Mouse (Mus musculus): ENCODE measurements around the gene Sec1. TPM values are rescaled to one million over a fixed set of nuclear protein-coding genes. Genes with fewer than 3 reads are reported as not detected.

Sec1 gene
- polyA plus RNA-seq, 1 experiment = 0.41 TPM

DNA sequence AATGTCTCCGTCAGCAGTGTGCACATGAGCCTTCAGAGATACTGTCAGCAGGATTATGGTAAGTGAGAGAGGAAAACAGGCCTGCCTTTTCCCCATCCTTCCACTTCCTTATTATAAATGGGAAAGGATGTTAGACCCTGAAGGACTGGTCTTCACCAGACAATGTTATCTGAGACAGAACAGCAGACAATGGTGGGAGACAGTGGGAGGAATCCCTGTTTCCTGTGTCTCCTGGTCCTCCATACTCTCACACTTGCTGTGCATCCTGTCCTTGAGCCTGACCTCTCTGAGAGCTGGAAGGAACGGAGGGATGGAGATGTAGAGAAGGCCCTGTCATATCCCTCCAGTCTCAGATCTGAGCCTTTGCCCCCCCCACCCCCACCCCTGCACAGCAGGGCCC lies 1.8 kb downstream of the Sec1 start:
- H3K4me3 ChIP-seq = no peak overlapping the region
- no peak overlapping the region for H3K4me2 ChIP-seq (ENCODE audit: low read depth)
- TF ChIP-seq SRF (IDR thresholded peaks at IDR 0.05; ENCODE audit: control insufficient read depth, insufficient read length, low read depth) = no peak
- no peak for TF ChIP-seq MYOD1 (IDR thresholded peaks at IDR 0.05; ENCODE audit: control insufficient read depth in 1 of 3, insufficient read length in 2 of 3, low read depth in 2 of 3)
- no peak for TF ChIP-seq E2F4 (IDR thresholded peaks at IDR 0.05; ENCODE audit: insufficient read depth)
- no peak for TF ChIP-seq MYOG (IDR thresholded peaks at IDR 0.05; ENCODE audit: control insufficient read depth in 1 of 3, insufficient read depth in 1 of 3, insufficient read length in 2 of 3, low read depth in 2 of 3)
- TF ChIP-seq CEBPB (IDR thresholded peaks at IDR 0.05; ENCODE audit: insufficient read depth, poor library complexity, severe bottlenecking) = no peak
- no peak for TF ChIP-seq USF1 (IDR thresholded peaks at IDR 0.05; ENCODE audit: low read depth)
- no peak for TF ChIP-seq TCF12 (IDR thresholded peaks at IDR 0.05; ENCODE audit: insufficient read depth, poor library complexity, severe bottlenecking)
- TF ChIP-seq POLR2AphosphoS2 (IDR thresholded peaks at IDR 0.05; ENCODE audit: insufficient read length, low read depth) = no peak
- TF ChIP-seq POLR2A (IDR thresholded peaks at IDR 0.05; ENCODE audit: insufficient read length, low read depth) = no peak
- no peak for TF ChIP-seq TCF3 (IDR thresholded peaks at IDR 0.05; ENCODE audit: insufficient read length, low read depth)
- TF ChIP-seq MAX (IDR thresholded peaks at IDR 0.05; ENCODE audit: low read depth) = no peak
- no peak for TF ChIP-seq REST (IDR thresholded peaks at IDR 0.05; ENCODE audit: insufficient read depth, insufficient read length)
- no peaks in the 10 kb centered on the region for H3K79me2 ChIP-seq (ENCODE audit: control insufficient read depth, insufficient read depth)
- no peaks in the 10 kb centered on the region for H3K27me3 ChIP-seq (ENCODE audit: control insufficient read depth, insufficient read depth, insufficient read length)
- no peak overlapping the region for H3ac ChIP-seq (ENCODE audit: control insufficient read depth, insufficient read length)
- no peaks in the 10 kb centered on the region for H3K36me3 ChIP-seq (ENCODE audit: control insufficient read depth, insufficient read depth)

DNA sequence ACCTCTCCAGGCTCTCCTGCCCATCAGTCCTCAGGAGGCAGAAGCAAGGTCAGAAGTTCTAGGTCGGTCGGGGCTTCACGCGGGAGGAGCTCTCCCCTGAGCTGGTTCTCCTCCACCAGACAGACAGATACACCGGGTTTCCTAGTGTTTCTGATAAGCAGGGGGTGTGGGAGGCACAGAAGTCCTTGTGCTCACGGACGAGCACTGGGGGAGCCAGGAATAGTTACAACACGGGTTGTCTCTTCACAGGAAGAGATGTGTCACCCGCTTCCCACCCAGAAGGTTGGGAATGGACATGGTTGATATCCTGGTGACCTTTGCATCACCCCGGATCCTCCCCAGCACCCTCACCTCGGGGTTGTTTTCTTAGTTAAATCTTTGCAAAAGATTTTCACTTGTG lies 4.4 kb downstream of the Sec1 start:
- TF ChIP-seq CEBPB (IDR thresholded peaks at IDR 0.05; ENCODE audit: insufficient read depth, poor library complexity, severe bottlenecking) = no peak
- no peak for TF ChIP-seq POLR2AphosphoS2 (IDR thresholded peaks at IDR 0.05; ENCODE audit: insufficient read length, low read depth)
- no peak for TF ChIP-seq E2F4 (IDR thresholded peaks at IDR 0.05; ENCODE audit: insufficient read depth)
- TF ChIP-seq MYOG (IDR thresholded peaks at IDR 0.05; ENCODE audit: control insufficient read depth in 1 of 3, insufficient read depth in 1 of 3, insufficient read length in 2 of 3, low read depth in 2 of 3) = no peak
- no peak for TF ChIP-seq POLR2A (IDR thresholded peaks at IDR 0.05; ENCODE audit: insufficient read length, low read depth)
- TF ChIP-seq MYOD1 (IDR thresholded peaks at IDR 0.05; ENCODE audit: control insufficient read depth in 1 of 3, insufficient read length in 2 of 3, low read depth in 2 of 3) = no peak
- no peak for TF ChIP-seq TCF3 (IDR thresholded peaks at IDR 0.05; ENCODE audit: insufficient read length, low read depth)
- TF ChIP-seq REST (IDR thresholded peaks at IDR 0.05; ENCODE audit: insufficient read depth, insufficient read length) = no peak
- TF ChIP-seq MAX (IDR thresholded peaks at IDR 0.05; ENCODE audit: low read depth) = no peak
- TF ChIP-seq TCF12 (IDR thresholded peaks at IDR 0.05; ENCODE audit: insufficient read depth, poor library complexity, severe bottlenecking) = no peak
- TF ChIP-seq USF1 (IDR thresholded peaks at IDR 0.05; ENCODE audit: low read depth) = no peak
- no peak for TF ChIP-seq SRF (IDR thresholded peaks at IDR 0.05; ENCODE audit: control insufficient read depth, insufficient read length, low read depth)
- H3K36me3 ChIP-seq (ENCODE audit: control insufficient read depth, insufficient read depth) = no peaks in the 10 kb centered on the region
- no peak overlapping the region for H3ac ChIP-seq (ENCODE audit: control insufficient read depth, insufficient read length)
- no peak overlapping the region for H3K4me3 ChIP-seq
- H3K79me2 ChIP-seq (ENCODE audit: control insufficient read depth, insufficient read depth) = no peaks in the 10 kb centered on the region
- H3K27me3 ChIP-seq (ENCODE audit: control insufficient read depth, insufficient read depth, insufficient read length) = no peaks in the 10 kb centered on the region
- H3K4me2 ChIP-seq (ENCODE audit: low read depth) = no peak overlapping the region

DNA sequence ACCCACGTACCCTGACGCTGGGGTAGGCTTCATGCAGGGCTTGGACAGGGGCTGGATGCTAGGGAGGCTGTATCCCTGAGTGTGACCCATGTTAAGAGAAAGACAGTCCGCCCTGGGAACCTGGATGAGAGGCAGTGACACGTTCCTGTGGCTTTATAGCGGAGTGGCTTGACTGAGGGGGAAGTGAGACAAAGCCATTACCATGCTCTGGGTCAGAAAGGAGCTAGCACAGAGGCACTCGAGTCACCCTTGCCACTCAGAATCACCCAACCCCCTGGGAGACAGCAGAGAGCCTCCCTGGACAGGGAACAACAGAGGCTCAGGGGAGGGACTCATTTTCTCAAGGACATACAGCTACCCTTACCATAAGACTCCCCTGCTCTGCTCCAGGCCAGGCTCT lies 5.1 kb downstream of the Sec1 start:
- H3K4me3 ChIP-seq = no peak overlapping the region
- H3K79me2 ChIP-seq (ENCODE audit: control insufficient read depth, insufficient read depth) = no peaks in the 10 kb centered on the region
- no peak overlapping the region for H3K4me2 ChIP-seq (ENCODE audit: low read depth)
- H3K36me3 ChIP-seq (ENCODE audit: control insufficient read depth, insufficient read depth) = no peaks in the 10 kb centered on the region
- no peaks in the 10 kb centered on the region for H3K27me3 ChIP-seq (ENCODE audit: control insufficient read depth, insufficient read depth, insufficient read length)
- no peak overlapping the region for H3ac ChIP-seq (ENCODE audit: control insufficient read depth, insufficient read length)
- TF ChIP-seq TCF12 (IDR thresholded peaks at IDR 0.05; ENCODE audit: insufficient read depth, poor library complexity, severe bottlenecking) (no peak), MAX (IDR thresholded peaks at IDR 0.05; ENCODE audit: low read depth) (no peak), POLR2AphosphoS2 (IDR thresholded peaks at IDR 0.05; ENCODE audit: insufficient read length, low read depth) (no peak), TCF3 (IDR thresholded peaks at IDR 0.05; ENCODE audit: insufficient read length, low read depth) (no peak)

DNA sequence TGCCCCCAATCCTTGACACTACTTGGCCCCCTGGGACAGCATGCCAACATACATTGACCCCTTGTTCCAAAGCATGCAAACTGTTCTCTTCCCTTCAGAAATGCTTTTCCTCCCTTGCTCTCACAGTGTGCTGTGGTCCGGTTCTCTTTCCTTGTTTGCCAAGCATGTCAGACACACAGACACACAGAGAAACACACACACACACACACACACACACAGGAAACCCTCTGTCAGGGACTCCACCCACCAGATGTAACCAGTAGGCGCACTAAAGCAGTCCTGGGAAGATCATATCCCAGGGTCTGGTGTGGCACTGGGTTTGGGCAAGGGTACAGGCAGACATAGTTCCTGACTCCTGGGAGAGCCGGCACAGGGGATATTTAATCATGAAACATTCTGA lies 7.4 kb downstream of the Sec1 start:
- TF ChIP-seq MYOG (IDR thresholded peaks at IDR 0.05; ENCODE audit: control insufficient read depth in 1 of 3, insufficient read depth in 1 of 3, insufficient read length in 2 of 3, low read depth in 2 of 3) = no peak
- TF ChIP-seq REST (IDR thresholded peaks at IDR 0.05; ENCODE audit: insufficient read depth, insufficient read length) = no peak
- TF ChIP-seq CEBPB (IDR thresholded peaks at IDR 0.05; ENCODE audit: insufficient read depth, poor library complexity, severe bottlenecking) = no peak
- TF ChIP-seq E2F4 (IDR thresholded peaks at IDR 0.05; ENCODE audit: insufficient read depth) = no peak
- no peak for TF ChIP-seq POLR2AphosphoS2 (IDR thresholded peaks at IDR 0.05; ENCODE audit: insufficient read length, low read depth)
- no peak overlapping the region for H3K4me2 ChIP-seq (ENCODE audit: low read depth)

DNA sequence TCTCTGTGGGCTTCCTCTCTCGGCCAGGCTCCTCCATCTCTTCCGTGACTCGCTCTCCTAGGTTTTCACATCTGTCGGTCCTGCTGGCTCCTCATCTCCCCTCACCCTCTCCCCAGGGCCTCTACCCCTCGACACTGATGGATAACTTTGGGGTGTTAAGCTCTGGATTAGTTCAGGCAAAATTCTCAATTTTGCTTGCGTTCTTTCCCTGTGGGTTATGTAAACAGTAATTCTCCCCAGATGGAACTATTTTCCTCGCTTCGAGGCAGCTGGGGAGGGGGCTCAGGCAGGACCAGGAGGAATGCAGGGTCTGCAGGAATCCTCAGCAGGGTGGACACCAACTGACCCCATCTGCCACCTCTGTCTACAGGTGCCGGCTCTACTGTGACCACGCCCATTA lies 8.4 kb downstream of the Sec1 start:
- no peaks in the 10 kb centered on the region for H3K79me2 ChIP-seq (ENCODE audit: control insufficient read depth, insufficient read depth)
- no peak overlapping the region for H3K4me3 ChIP-seq
- H3K36me3 ChIP-seq (ENCODE audit: control insufficient read depth, insufficient read depth) = no peaks in the 10 kb centered on the region
- H3ac ChIP-seq (ENCODE audit: control insufficient read depth, insufficient read length) = no peak overlapping the region
- H3K4me2 ChIP-seq (ENCODE audit: low read depth) = no peak overlapping the region
- H3K27me3 ChIP-seq (ENCODE audit: control insufficient read depth, insufficient read depth, insufficient read length) = no peaks in the 10 kb centered on the region
- TF ChIP-seq MYOG (IDR thresholded peaks at IDR 0.05; ENCODE audit: control insufficient read depth in 1 of 3, insufficient read depth in 1 of 3, insufficient read length in 2 of 3, low read depth in 2 of 3) (no peak), REST (IDR thresholded peaks at IDR 0.05; ENCODE audit: insufficient read depth, insufficient read length) (no peak), MAX (IDR thresholded peaks at IDR 0.05; ENCODE audit: low read depth) (no peak), USF1 (IDR thresholded peaks at IDR 0.05; ENCODE audit: low read depth) (no peak), E2F4 (IDR thresholded peaks at IDR 0.05; ENCODE audit: insufficient read depth) (no peak), TCF12 (IDR thresholded peaks at IDR 0.05; ENCODE audit: insufficient read depth, poor library complexity, severe bottlenecking) (no peak), SRF (IDR thresholded peaks at IDR 0.05; ENCODE audit: control insufficient read depth, insufficient read length, low read depth) (no peak), TCF3 (IDR thresholded peaks at IDR 0.05; ENCODE audit: insufficient read length, low read depth) (no peak), POLR2AphosphoS2 (IDR thresholded peaks at IDR 0.05; ENCODE audit: insufficient read length, low read depth) (no peak)

More for the DNA sequence above, 7.4 kb downstream of the Sec1 start:
- Histone ChIP-seq H3K27me3 (ENCODE audit: control insufficient read depth, insufficient read depth, insufficient read length) (no peaks in the 10 kb centered on the region), H3K36me3 (ENCODE audit: control insufficient read depth, insufficient read depth) (no peaks in the 10 kb centered on the region), H3K4me3 (no peak overlapping the region), H3ac (ENCODE audit: control insufficient read depth, insufficient read length) (no peak overlapping the region), H3K79me2 (ENCODE audit: control insufficient read depth, insufficient read depth) (no peaks in the 10 kb centered on the region)

Data from myocyte (in vitro differentiated cells).